Mouse (Mus musculus) ES-E14 (cell line): ENCODE results near the gene Men1. TPM values are rescaled to one million over a fixed set of nuclear protein-coding genes. Genes with fewer than 3 reads are reported as not detected.
A peak's percentile ranks its signal among the peaks of the same experiment; 100 is the strongest.

Experiments used
- DNase-seq: peaks from one replicate; pipeline ENCODE4 v3.0.0-alpha.2; 2013; ENCODE audit warnings: low read depth, low spot score
- H3K27ac ChIP-seq: 2 replicates; pipeline ENCODE4 v1.5.1; 2012; ENCODE audit warnings: low read depth, mild to moderate bottlenecking, low read length, moderate library complexity, mixed read lengths; ENCODE audit not compliant: poor library complexity, insufficient read depth, severe bottlenecking
- H3K36me3 ChIP-seq: 2 replicates; pipeline ENCODE4 v1.6.1; 2012; ENCODE audit warnings: mild to moderate bottlenecking, low read length, moderate library complexity, mixed read lengths; ENCODE audit not compliant: control insufficient read depth, poor library complexity, insufficient read depth, severe bottlenecking
- H3K4me1 ChIP-seq, 2 experiments: fragments of 150-350 bp in 1 of 2; sonication (generic) in 1 of 2; 2 replicates each; pipeline ENCODE4 v1.6.1; 2012; ENCODE audit warnings: low read length in 2 of 2, mild to moderate bottlenecking in 1 of 2, mixed read lengths in 1 of 2; ENCODE audit not compliant: control insufficient read depth in 2 of 2, insufficient read depth in 2 of 2, poor library complexity in 1 of 2
- H3K4me3 ChIP-seq, 2 experiments: fragments of 150-350 bp in 1 of 2; sonication (generic) in 1 of 2; 2 replicates each; pipeline ENCODE4 v1.5.1; 2012; ENCODE audit warnings: low read length in 2 of 2, low read depth in 1 of 2, mild to moderate bottlenecking in 1 of 2, mixed read lengths in 1 of 2; ENCODE audit not compliant: insufficient read depth in 1 of 2, poor library complexity in 1 of 2, severe bottlenecking in 1 of 2
- H3K9ac ChIP-seq: 2 replicates; pipeline ENCODE4 v1.6.1; 2012; ENCODE audit warnings: low read depth, mild to moderate bottlenecking, low read length, mixed read lengths; ENCODE audit not compliant: poor library complexity, insufficient read depth, severe bottlenecking
- H3K9me3 ChIP-seq: fragments of 150-350 bp; sonication (generic); 2 replicates; pipeline ENCODE4 v1.6.1; 2012; ENCODE audit warnings: low read depth, mild to moderate bottlenecking, low read length; ENCODE audit not compliant: control insufficient read depth, insufficient read depth
- CHD2 ChIP-seq: IDR thresholded peaks from 2 replicates; pipeline ENCODE4 v1.6.1; 2014; ENCODE audit warnings: mild to moderate bottlenecking, low read depth, low read length, inconsistent platforms
- HCFC1 ChIP-seq: IDR thresholded peaks from 2 replicates; pipeline ENCODE4 v1.6.1; 2012; ENCODE audit warnings: low read length, inconsistent platforms, borderline replicate concordance; ENCODE audit not compliant: insufficient read depth
- MAFK ChIP-seq: IDR thresholded peaks from 2 replicates; pipeline ENCODE4 v1.6.1; 2014; ENCODE audit warnings: mild to moderate bottlenecking, low read depth, low read length, inconsistent platforms; ENCODE audit not compliant: insufficient read depth
- ZC3H11A ChIP-seq: IDR thresholded peaks from 2 replicates; pipeline ENCODE4 v1.6.1; 2012; ENCODE audit warnings: low read depth, mild to moderate bottlenecking, inconsistent platforms, low read length, borderline replicate concordance
- ZNF384 ChIP-seq: IDR thresholded peaks from 2 replicates; pipeline ENCODE4 v1.6.1; 2012; ENCODE audit warnings: low read depth, low read length, inconsistent platforms
- in situ Hi-C, 2 experiments: fragments of 600-800 bp; cut with MboI; formaldehyde crosslinking; loops; one replicate each; pipeline ENCODE4 v1.15.1; 2025; ENCODE audit warnings: low sequenced_read_pairs in 2 of 2, inconsistent platforms in 1 of 2; ENCODE audit not compliant: unreplicated experiment in 2 of 2
- total RNA-seq: library from RNA; depleted of rRNA; stranded (reverse); fragments of 300-350 nt; gene quantifications from 2 replicates; pipeline ENCODE4 v1.2.3, GENCODE M21; 2012

The Men1 gene
- total RNA-seq, 1 experiment = 60.4 TPM

DNA sequence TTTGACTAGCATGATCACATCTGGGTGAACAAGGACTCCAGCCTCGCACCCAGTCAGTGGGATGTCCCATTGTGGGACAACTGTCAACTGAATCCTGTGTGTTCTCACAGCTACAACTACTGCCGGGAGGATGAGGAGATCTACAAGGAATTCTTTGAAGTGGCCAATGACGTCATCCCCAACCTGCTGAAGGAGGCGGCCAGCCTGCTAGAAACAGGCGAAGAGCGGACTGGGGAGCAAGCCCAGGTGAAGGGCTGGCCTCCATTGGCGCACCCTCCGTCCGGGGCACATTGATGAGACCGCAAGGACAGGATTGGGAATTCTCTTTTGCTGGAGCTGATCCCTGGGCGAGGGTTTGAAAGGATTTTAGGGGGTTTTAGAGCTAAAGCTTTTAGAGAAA, 3.9 kb downstream of the Men1 start:
- in situ Hi-C loops = no loop called here
- Histone ChIP-seq H3K27ac (no peak overlapping the region), H3K36me3 (peaks cover 27% of the 10 kb centered on the region), H3K9ac (no peak overlapping the region), H3K4me3 (no peak overlapping the region), H3K4me1 (peaks cover 5 to 22% of the 10 kb centered on the region in 2 experiments), H3K9me3 (no peaks in the 10 kb centered on the region)
- no peak for DNase-seq
- TF ChIP-seq MAFK = no peak
- TF ChIP-seq ZC3H11A = no peak
- TF ChIP-seq CHD2 = no peak
- no peak for TF ChIP-seq HCFC1
- no peak for TF ChIP-seq ZNF384

DNA sequence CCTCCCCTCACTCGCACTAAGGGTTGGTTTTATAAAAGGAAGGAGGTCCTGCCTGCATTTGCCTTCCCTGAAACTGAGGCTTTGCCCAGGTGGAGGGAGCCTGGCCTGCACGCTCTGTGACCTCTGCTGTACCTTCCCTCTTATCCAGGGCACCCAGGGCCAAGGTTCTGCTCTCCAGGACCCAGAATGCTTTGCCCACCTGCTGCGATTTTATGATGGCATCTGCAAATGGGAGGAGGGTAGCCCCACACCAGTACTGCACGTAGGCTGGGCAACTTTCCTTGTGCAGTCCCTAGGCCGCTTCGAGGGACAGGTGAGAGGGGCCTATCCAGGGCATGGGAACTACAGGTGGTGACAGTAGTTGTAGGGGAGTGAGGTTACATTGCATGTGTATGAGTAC, 4.4 kb downstream of the Men1 start:
- in situ Hi-C loops = no loop called here

DNA sequence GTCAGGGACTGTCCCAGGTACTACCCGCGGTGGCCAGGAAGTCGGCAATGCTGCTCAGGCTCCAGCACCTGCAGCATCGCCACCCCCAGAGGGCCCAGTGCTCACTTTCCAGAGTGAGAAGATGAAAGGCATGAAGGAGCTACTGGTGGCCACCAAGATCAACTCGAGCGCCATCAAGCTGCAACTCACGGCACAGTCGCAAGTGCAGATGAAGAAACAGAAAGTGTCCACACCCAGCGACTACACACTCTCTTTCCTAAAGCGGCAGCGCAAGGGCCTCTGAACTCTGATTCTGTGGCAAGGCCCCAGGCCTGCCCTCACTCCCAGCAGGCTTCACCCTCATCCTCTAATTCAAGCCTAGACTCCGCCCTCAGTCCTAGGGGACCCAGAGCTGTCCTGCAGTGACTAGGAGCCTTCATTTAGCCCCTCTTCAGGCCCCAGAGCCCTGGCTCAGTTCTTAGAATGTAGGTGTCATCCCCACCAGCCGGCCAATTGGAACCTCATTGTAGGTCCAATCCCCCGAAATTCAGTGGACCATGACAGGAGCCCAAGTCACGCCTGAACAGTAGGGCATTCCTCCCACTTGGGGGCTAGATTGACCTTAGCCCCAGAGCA, 5.2 kb downstream of the Men1 start:
- Histone ChIP-seq H3K4me3 (0 out of 4 replicates have a peak overlapping the region, but pooled peaks of 1 of the 2 experiments have one; percentile 14), H3K9me3 (no peaks in the 10 kb centered on the region), H3K4me1 (peaks cover 0 to 22% of the 10 kb centered on the region in 2 experiments; a peak in 3 of 4 replicates), H3K27ac (0 out of 2 replicates have a peak overlapping the region, but pooled peaks have one; percentile 26), H3K9ac (no peak overlapping the region; the same call in 1 of the 2 replicates), H3K36me3 (peaks cover 27% of the 10 kb centered on the region)
- DNase-seq = no peak
- in situ Hi-C loops = no loop called here
- TF ChIP-seq MAFK (no peak), HCFC1 (0 out of 2 replicates have a peak, but pooled peaks have one; percentile 24)

More for the DNA sequence above, 4.4 kb downstream of the Men1 start:
- no peak overlapping the region for H3K27ac ChIP-seq
- no peak for TF ChIP-seq ZNF384
- no peak for TF ChIP-seq MAFK
- TF ChIP-seq HCFC1 = no peak
- no peak for TF ChIP-seq ZC3H11A
- H3K36me3 ChIP-seq = peaks cover 27% of the 10 kb centered on the region
- no peaks in the 10 kb centered on the region for H3K9me3 ChIP-seq
- H3K4me1 ChIP-seq = peaks cover 2 to 22% of the 10 kb centered on the region in 2 experiments
- H3K9ac ChIP-seq = no peak overlapping the region
- DNase-seq = no peak
- no peak overlapping the region for H3K4me3 ChIP-seq

DNA sequence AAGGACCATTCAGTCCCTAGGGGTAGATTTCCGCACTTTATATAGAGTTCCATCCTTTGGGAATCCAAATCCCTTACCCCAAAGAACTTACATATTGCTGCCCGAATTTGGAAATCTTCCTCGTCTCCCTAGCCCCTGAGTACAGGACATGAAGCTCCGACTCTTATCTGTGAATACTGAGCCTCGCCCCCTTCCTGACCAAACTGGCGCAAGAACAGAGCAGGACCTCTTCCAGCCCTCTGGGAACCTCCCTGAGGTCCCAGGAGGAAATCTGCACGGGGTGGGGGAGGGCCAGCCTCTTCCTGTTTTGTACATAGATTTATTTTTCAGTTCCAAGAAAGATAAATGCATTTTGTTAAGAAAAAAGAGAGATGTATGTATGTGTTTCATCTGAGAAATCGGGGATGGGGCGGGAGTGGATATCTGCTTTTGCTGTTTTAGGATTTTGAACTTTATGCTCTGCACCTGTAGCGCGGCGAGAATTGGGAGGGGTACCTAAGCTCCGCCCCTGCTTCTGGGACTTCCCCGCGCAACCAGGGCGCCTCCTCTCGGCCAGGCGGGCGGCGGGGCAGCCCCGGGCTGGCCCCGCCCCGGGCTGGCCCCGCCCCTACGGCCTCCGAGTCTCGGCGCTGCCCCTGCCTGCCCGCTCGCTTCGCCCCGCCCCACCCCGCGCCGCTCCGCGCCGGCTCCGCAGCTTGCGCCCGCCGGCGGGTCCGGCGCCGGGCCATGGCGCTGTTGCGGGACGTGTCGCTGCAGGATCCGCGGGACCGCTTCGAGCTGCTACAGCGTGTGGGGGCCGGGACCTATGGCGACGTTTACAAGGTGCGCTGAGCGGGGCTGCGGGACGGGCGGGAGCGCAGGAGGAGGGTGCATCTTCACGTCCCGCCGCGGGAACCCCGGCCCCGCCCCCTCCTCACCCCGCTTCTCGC, 6.0 kb downstream of the Men1 start, which contains the start of gene Map4k2:
TSS of gene Map4k2 (plus strand) at position 612 of the 929 bp plus-strand sequence.
- Histone ChIP-seq H3K9me3 (no peaks in the 10 kb centered on the region), H3K9ac (peak within 1 kb of the TSS; percentile 89), H3K4me3 (peak within 1 kb of the TSS; percentile 88 to 98), H3K36me3 (peaks cover 29% of the 10 kb centered on the region), H3K27ac (0 out of 2 replicates have a peak within 1 kb of the TSS, but pooled peaks have one; percentile 26), H3K4me1 (peaks cover 0 to 22% of the 10 kb centered on the region in 2 experiments; a peak in 3 of 4 replicates)
- peak; percentile 63 for DNase-seq
- in situ Hi-C loops = no loop called here
- TF ChIP-seq HCFC1 (no peak; the same call in 1 of the 2 replicates), ZC3H11A (no peak), MAFK (no peak), CHD2 (no peak), ZNF384 (no peak)
